Mouse (Mus musculus) hindbrain, embryonic 15.5 days (tissue): ENCODE results near the gene Nudt3. TPM values are rescaled to one million over a fixed set of nuclear protein-coding genes. Genes with fewer than 3 reads are reported as not detected.

Experiments
- ATAC-seq: fragments of 200-750 bp; cut with Nextera tagmentation; 2 replicates; pipeline ENCODE4 v1.8.0; 2017; ENCODE audit warnings: low read depth, moderate number of reproducible peaks, moderate TSS enrichment; ENCODE audit not compliant: low FRiP score
- H3K27ac ChIP-seq: fragments of 300-500 bp; sonication (generic); replicated peaks from 2 replicates; pipeline ENCODE4 v1.5.1; 2015; ENCODE audit warnings: mild to moderate bottlenecking, inconsistent platforms
- H3K27me3 ChIP-seq: fragments of 300-500 bp; sonication (generic); 2 replicates; pipeline ENCODE4 v1.6.1; 2015; ENCODE audit warnings: control low read depth, inconsistent platforms
- H3K36me3 ChIP-seq: fragments of 300-500 bp; sonication (generic); 2 replicates; pipeline ENCODE4 v1.6.1; 2015; ENCODE audit warnings: control low read depth, inconsistent platforms
- H3K4me1 ChIP-seq: fragments of 300-500 bp; sonication (generic); replicated peaks from 2 replicates; pipeline ENCODE4 v1.6.1; 2015; ENCODE audit warnings: control low read depth, inconsistent platforms
- H3K4me2 ChIP-seq: fragments of 300-500 bp; sonication (generic); 2 replicates; pipeline ENCODE4 v1.6.1; 2015; ENCODE audit warnings: moderate library complexity, mild to moderate bottlenecking, inconsistent platforms
- H3K4me3 ChIP-seq: fragments of 300-500 bp; sonication (generic); 2 replicates; pipeline ENCODE4 v1.5.1; 2015; ENCODE audit warnings: mild to moderate bottlenecking, inconsistent platforms
- H3K9ac ChIP-seq: fragments of 300-500 bp; sonication (generic); 2 replicates; pipeline ENCODE4 v1.6.1; 2015; ENCODE audit warnings: inconsistent platforms
- H3K9me3 ChIP-seq: fragments of 300-500 bp; sonication (generic); 2 replicates; pipeline ENCODE4 v1.6.1; 2016; ENCODE audit warnings: control low read depth, inconsistent platforms
- WGBS: fragments of 180-500 bp; shearing (Covaris S2); methylation state at CpG from one replicate; pipeline ENCODE4 v1.1.7; 2015; 5-methylcytosine and 5-hydroxymethylcytosine counted together
- polyA plus RNA-seq: library from polyadenylated mRNA; unstranded; fragments of >200 nt; fragmentation: Nextera tagmentation; extraction: Ambion mirVana; gene quantifications from 2 replicates; pipeline ENCODE4 v1.2.1, GENCODE M21; 2015

Nudt3 gene
- polyA plus RNA-seq: 247 and 265 TPM in 2 replicates

- peak within 1 kb of the TSS; percentile 96 for H3K4me3 ChIP-seq
- no peaks in the 10 kb centered on the region for H3K36me3 ChIP-seq
- peak within 1 kb of the TSS; percentile 96 for H3K27ac ChIP-seq
- peak within 1 kb of the TSS; percentile 99 for H3K9ac ChIP-seq
- H3K9me3 ChIP-seq: no peaks in the 10 kb centered on the region
- peak within 1 kb of the TSS; percentile 66 for H3K4me2 ChIP-seq
- H3K4me1 ChIP-seq: peaks cover 35% of the 10 kb centered on the region
- no peaks in the 10 kb centered on the region for H3K27me3 ChIP-seq
- 9% methylated on average over 69 of the region's 91 CpGs for WGBS
- ATAC-seq: peak; percentile 91
Observed at GRCm38 (mm10) chr17:27623360-27624326, at the start of gene Nudt3. Nudt3 (minus strand) TSS chr17:27623495.

GRCm38 (mm10) chr17:27671720-27672119 lies 48.4 kb upstream of the Nudt3 start:
- Histone ChIP-seq H3K4me2 (no peak overlapping the region), H3K4me3 (no peak overlapping the region), H3K36me3 (no peaks in the 10 kb centered on the region), H3K9ac (no peak overlapping the region), H3K27me3 (no peaks in the 10 kb centered on the region), H3K4me1 (peaks cover 2% of the 10 kb centered on the region; the same call in 1 of the 2 replicates), H3K27ac (no peak overlapping the region), H3K9me3 (no peaks in the 10 kb centered on the region)
- 81% methylated on average over 6 of the region's 6 CpGs for WGBS
- ATAC-seq: no peak

GRCm38 (mm10) chr17:27658767-27659166 lies 35.5 kb upstream of the Nudt3 start:
- Histone ChIP-seq H3K27ac (no peak overlapping the region), H3K36me3 (no peaks in the 10 kb centered on the region), H3K4me2 (no peak overlapping the region), H3K27me3 (no peaks in the 10 kb centered on the region), H3K9ac (no peak overlapping the region), H3K4me1 (peaks cover 28% of the 10 kb centered on the region), H3K9me3 (no peaks in the 10 kb centered on the region), H3K4me3 (no peak overlapping the region)
- ATAC-seq: no peak
- 73% methylated on average over 7 of the region's 7 CpGs for WGBS

GRCm38 (mm10) chr17:27657123-27657522 lies 33.8 kb upstream of the Nudt3 start:
- H3K4me2 ChIP-seq: peak overlapping the region; percentile 83
- 63% methylated on average over 8 of the region's 8 CpGs for WGBS

GRCm38 (mm10) chr17:27656414-27656813 lies 33.1 kb upstream of the Nudt3 start:
- Histone ChIP-seq H3K27ac (peak overlapping the region; percentile 84), H3K4me1 (peaks cover 28% of the 10 kb centered on the region), H3K4me3 (peak overlapping the region; percentile 83), H3K36me3 (no peaks in the 10 kb centered on the region), H3K27me3 (no peaks in the 10 kb centered on the region), H3K9me3 (no peaks in the 10 kb centered on the region), H3K9ac (peak overlapping the region; percentile 73), H3K4me2 (peak overlapping the region; percentile 83)
- WGBS: 25% methylated on average over 5 of the region's 5 CpGs
- ATAC-seq: no peak

More at GRCm38 (mm10) chr17:27657123-27657522, 33.8 kb upstream of the Nudt3 start:
- ATAC-seq: no peak
- peaks cover 28% of the 10 kb centered on the region for H3K4me1 ChIP-seq
- no peak overlapping the region for H3K27ac ChIP-seq
- no peaks in the 10 kb centered on the region for H3K27me3 ChIP-seq
- 0 out of 2 replicates have a peak overlapping the region, but pooled peaks have one; percentile 73 for H3K9ac ChIP-seq
- H3K36me3 ChIP-seq: no peaks in the 10 kb centered on the region
- H3K9me3 ChIP-seq: no peaks in the 10 kb centered on the region
- 0 out of 2 replicates have a peak overlapping the region, but pooled peaks have one; percentile 83 for H3K4me3 ChIP-seq

GRCm38 (mm10) chr17:27656011-27656399 lies 32.7 kb upstream of the Nudt3 start:
- peak; percentile 39; the same call in 1 of the 2 replicates for ATAC-seq
- H3K9ac ChIP-seq: peak overlapping the region; percentile 73
- peak overlapping the region; percentile 83 for H3K4me2 ChIP-seq
- H3K4me1 ChIP-seq: peaks cover 28% of the 10 kb centered on the region
- no peaks in the 10 kb centered on the region for H3K27me3 ChIP-seq
- H3K36me3 ChIP-seq: no peaks in the 10 kb centered on the region
- peak overlapping the region; percentile 84 for H3K27ac ChIP-seq
- peak overlapping the region; percentile 83 for H3K4me3 ChIP-seq
- H3K9me3 ChIP-seq: no peaks in the 10 kb centered on the region
- 4% methylated on average over 13 of the region's 14 CpGs for WGBS

GRCm38 (mm10) chr17:27655089-27656010 lies 32.1 kb upstream of the Nudt3 start, which contains the start of gene Pacsin1:
Pacsin1 (plus strand) TSS chr17:27655509.
- no peaks in the 10 kb centered on the region for H3K9me3 ChIP-seq
- no peaks in the 10 kb centered on the region for H3K36me3 ChIP-seq
- WGBS: 1% methylated on average over 52 of the region's 65 CpGs
- no peaks in the 10 kb centered on the region for H3K27me3 ChIP-seq
- peak within 1 kb of the TSS; percentile 84 for H3K27ac ChIP-seq
- H3K4me3 ChIP-seq: peak within 1 kb of the TSS; percentile 83
- peak within 1 kb of the TSS; percentile 73 for H3K9ac ChIP-seq
- ATAC-seq: peak; percentile 87
- H3K4me1 ChIP-seq: peaks cover 28% of the 10 kb centered on the region
- peak within 1 kb of the TSS; percentile 83 for H3K4me2 ChIP-seq

GRCm38 (mm10) chr17:27653253-27653959 lies 30.1 kb upstream of the Nudt3 start:
- H3K36me3 ChIP-seq: no peaks in the 10 kb centered on the region
- H3K27ac ChIP-seq: no peak overlapping the region
- H3K27me3 ChIP-seq: no peaks in the 10 kb centered on the region
- no peak overlapping the region for H3K4me3 ChIP-seq
- ATAC-seq: no peak
- no peak overlapping the region for H3K4me2 ChIP-seq
- H3K9me3 ChIP-seq: no peaks in the 10 kb centered on the region
- no peak overlapping the region for H3K9ac ChIP-seq
- peaks cover 28% of the 10 kb centered on the region for H3K4me1 ChIP-seq
- WGBS: 73% methylated on average over 10 of the region's 10 CpGs

GRCm38 (mm10) chr17:27652046-27652790 lies 28.9 kb upstream of the Nudt3 start:
- Histone ChIP-seq H3K9ac (no peak overlapping the region), H3K4me3 (no peak overlapping the region), H3K4me2 (no peak overlapping the region), H3K27me3 (no peaks in the 10 kb centered on the region), H3K9me3 (no peaks in the 10 kb centered on the region), H3K27ac (no peak overlapping the region), H3K36me3 (no peaks in the 10 kb centered on the region), H3K4me1 (peaks cover 28% of the 10 kb centered on the region)
- ATAC-seq: no peak
- WGBS: 83% methylated on average over 22 of the region's 23 CpGs

- H3K9me3 ChIP-seq: no peaks in the 10 kb centered on the region
- no peak overlapping the region for H3K27ac ChIP-seq
- H3K4me3 ChIP-seq: no peak overlapping the region
- H3K27me3 ChIP-seq: no peaks in the 10 kb centered on the region
- no peak overlapping the region for H3K9ac ChIP-seq
- no peaks in the 10 kb centered on the region for H3K36me3 ChIP-seq
- 87% methylated on average over 13 of the region's 13 CpGs for WGBS
- peaks cover 11% of the 10 kb centered on the region for H3K4me1 ChIP-seq
- ATAC-seq: no peak
- H3K4me2 ChIP-seq: no peak overlapping the region
Observed at GRCm38 (mm10) chr17:27650586-27650985, 27.3 kb upstream of the Nudt3 start.
